Mouse (Mus musculus) heart, adult 2 months (tissue): ENCODE measurements around the gene Fam122a.

Experiments
- CTCF ChIP-seq: fragments of 200-600 bp; IDR thresholded peaks from 2 replicates; pipeline ENCODE4 v1.8.1; 2022; ENCODE audit warnings: antibody characterized with exemption, mild to moderate bottlenecking, moderate library complexity
- POLR2A ChIP-seq: fragments of 200-500 bp; IDR thresholded peaks from 2 replicates; pipeline ENCODE4 v1.6.1; 2011; ENCODE audit warnings: mild to moderate bottlenecking, low read depth, low read length, control low read depth; ENCODE audit not compliant: insufficient read depth

DNA sequence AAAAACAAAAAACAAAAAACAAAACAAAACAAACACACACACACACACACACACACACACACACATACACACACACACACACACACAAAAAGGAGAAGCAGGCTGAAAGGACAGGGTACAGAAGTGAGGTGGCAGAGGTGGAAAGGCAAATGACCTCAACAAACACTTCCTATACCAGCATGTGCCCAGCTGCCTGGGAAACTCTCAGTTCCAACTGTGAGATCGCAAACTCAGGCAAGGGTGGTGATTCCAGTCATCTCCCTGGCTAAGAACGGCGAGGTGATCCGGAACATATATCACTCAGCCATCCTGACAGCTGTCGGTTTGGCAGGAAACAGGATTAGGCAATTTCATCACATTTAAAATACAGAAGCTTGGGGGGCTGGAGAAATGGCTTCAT lies 44.7 kb downstream of the Fam122a start:
- TF ChIP-seq CTCF (no peak), POLR2A (no peak)
